Mouse (Mus musculus) embryo, embryonic 9.5 days (tissue): ENCODE data around the gene Usp2.

ENCODE experiments used
- DNase-seq: peaks from one replicate; pipeline ENCODE4 v3.0.0-alpha.2; 2017; ENCODE audit errors: extremely low spot score

Usp2 gene

GRCm38 (mm10) chr9:44075276-44075995, 8.6 kb downstream of the Usp2 start:
- no peak for DNase-seq

GRCm38 (mm10) chr9:44075996-44076763, 9.4 kb downstream of the Usp2 start:
- DNase-seq: no peak

GRCm38 (mm10) chr9:44076764-44077120, 9.9 kb downstream of the Usp2 start:
- DNase-seq: peak; percentile 66

GRCm38 (mm10) chr9:44077266-44077910, 10.6 kb downstream of the Usp2 start:
- no peak for DNase-seq

GRCm38 (mm10) chr9:44078136-44078797, 11.4 kb downstream of the Usp2 start:
- DNase-seq: no peak

GRCm38 (mm10) chr9:44078955-44079756, 12.3 kb downstream of the Usp2 start:
- no peak for DNase-seq

GRCm38 (mm10) chr9:44079997-44080780, 13.4 kb downstream of the Usp2 start:
- no peak for DNase-seq

- no peak for DNase-seq
These were observed 14.1 kb downstream of the Usp2 start for GRCm38 (mm10) chr9:44080953-44081352.

GRCm38 (mm10) chr9:44081581-44081980, 14.8 kb downstream of the Usp2 start:
- no peak for DNase-seq

- no peak for DNase-seq
These were observed 15.4 kb downstream of the Usp2 start for GRCm38 (mm10) chr9:44082266-44082665.

- DNase-seq: peak; percentile 14
These were observed 16.7 kb downstream of the Usp2 start for GRCm38 (mm10) chr9:44083392-44084121.

GRCm38 (mm10) chr9:44084236-44084635, 17.4 kb downstream of the Usp2 start:
- DNase-seq: no peak

GRCm38 (mm10) chr9:44084659-44085229, 17.9 kb downstream of the Usp2 start:
- DNase-seq: peak; percentile 97

GRCm38 (mm10) chr9:44085276-44085675, 18.5 kb downstream of the Usp2 start:
- DNase-seq: no peak

- DNase-seq: no peak
These were observed 19.2 kb downstream of the Usp2 start for GRCm38 (mm10) chr9:44085741-44086665.

- DNase-seq: no peak
These were observed 20.1 kb downstream of the Usp2 start for GRCm38 (mm10) chr9:44086960-44087359.

GRCm38 (mm10) chr9:44087761-44088455, 21.1 kb downstream of the Usp2 start:
- peak; percentile 15 for DNase-seq
